Mouse (Mus musculus): ENCODE measurements around the gene Neu2. TPM values are rescaled to one million over a fixed set of nuclear protein-coding genes. Genes with fewer than 3 reads are reported as not detected.

The Neu2 gene
- total RNA-seq, 2 experiments from 2014 or later: 2.3 to 2.4 TPM

- intact Hi-C loops (cut with DNase I): loop anchor here (5.0 kb wide), 1 partner anchor 140 kb away; no protein-coding TSS in a partner anchor
- DNase-seq (ENCODE audit: extremely low spot score in 1 of 2, low spot score in 2 of 2): no peak
Measured at GRCm38 (mm10) chr1:87527191-87527590, 17.5 kb downstream of the Neu2 start.

GRCm38 (mm10) chr1:87532346-87532745, 22.7 kb downstream of the Neu2 start:
- intact Hi-C loops (cut with DNase I): no loop called here
- DNase-seq (ENCODE audit: extremely low spot score in 1 of 2, low spot score in 2 of 2): no peak

- intact Hi-C loops (cut with DNase I): no loop called here
- DNase-seq (ENCODE audit: extremely low spot score in 1 of 2, low spot score in 2 of 2): no peak
Measured at GRCm38 (mm10) chr1:87534118-87534517, 24.4 kb downstream of the Neu2 start.

- no peak for DNase-seq (ENCODE audit: extremely low spot score in 1 of 2, low spot score in 2 of 2)
- intact Hi-C loops (cut with DNase I): no loop called here
Measured at GRCm38 (mm10) chr1:87537008-87537407, 27.3 kb downstream of the Neu2 start.

GRCm38 (mm10) chr1:87541614-87542013, 31.9 kb downstream of the Neu2 start:
- intact Hi-C loops (cut with DNase I): no loop called here
- peak; percentile 34 to 44 for DNase-seq (ENCODE audit: extremely low spot score in 1 of 2, low spot score in 2 of 2)

- no peak for DNase-seq (ENCODE audit: extremely low spot score in 1 of 2, low spot score in 2 of 2)
- intact Hi-C loops (cut with DNase I): no loop called here
Measured at GRCm38 (mm10) chr1:87551008-87551407, 41.3 kb downstream of the Neu2 start.

- DNase-seq (ENCODE audit: extremely low spot score in 1 of 2, low spot score in 2 of 2): no peak
- intact Hi-C loops (cut with DNase I): no loop called here
Measured at GRCm38 (mm10) chr1:87553586-87553985, 43.9 kb downstream of the Neu2 start.

- no peak for DNase-seq (ENCODE audit: extremely low spot score in 1 of 2, low spot score in 2 of 2)
- intact Hi-C loops (cut with DNase I): no loop called here
Measured at GRCm38 (mm10) chr1:87562967-87563366, 53.3 kb downstream of the Neu2 start.

- intact Hi-C loops (cut with DNase I): no loop called here
Measured at GRCm38 (mm10) chr1:87565760-87566159, 56.1 kb downstream of the Neu2 start.

GRCm38 (mm10) chr1:87568398-87568797, 58.7 kb downstream of the Neu2 start:
- intact Hi-C loops (cut with DNase I): no loop called here
- DNase-seq (ENCODE audit: extremely low spot score in 1 of 2, low spot score in 2 of 2): no peak

More at GRCm38 (mm10) chr1:87565760-87566159, 56.1 kb downstream of the Neu2 start:
- no peak for DNase-seq (ENCODE audit: extremely low spot score in 1 of 2, low spot score in 2 of 2)

GRCm38 (mm10) chr1:87573261-87573660, 63.6 kb downstream of the Neu2 start:
- intact Hi-C loops (cut with DNase I): no loop called here
- no peak for DNase-seq (ENCODE audit: extremely low spot score in 1 of 2, low spot score in 2 of 2)

- DNase-seq (ENCODE audit: extremely low spot score in 1 of 2, low spot score in 2 of 2): no peak
- intact Hi-C loops (cut with DNase I): no loop called here
Measured at GRCm38 (mm10) chr1:87573800-87574215, 64.1 kb downstream of the Neu2 start, which contains the start of gene Ngef. Gene Ngef, minus strand, starts transcription at chr1:87573870.

- no peak for DNase-seq (ENCODE audit: extremely low spot score in 1 of 2, low spot score in 2 of 2)
- intact Hi-C loops (cut with DNase I): no loop called here
Measured at GRCm38 (mm10) chr1:87574353-87574752, 64.7 kb downstream of the Neu2 start.

- intact Hi-C loops (cut with DNase I): no loop called here
- DNase-seq (ENCODE audit: extremely low spot score in 1 of 2, low spot score in 2 of 2): peak in 1 of 2 experiments; percentile 68
Measured at GRCm38 (mm10) chr1:87574785-87575184, 65.1 kb downstream of the Neu2 start.

GRCm38 (mm10) chr1:87578965-87579364, 69.3 kb downstream of the Neu2 start:
- DNase-seq (ENCODE audit: extremely low spot score in 1 of 2, low spot score in 2 of 2): no peak
- intact Hi-C loops (cut with DNase I): no loop called here

- intact Hi-C loops (cut with DNase I): no loop called here
- DNase-seq (ENCODE audit: extremely low spot score in 1 of 2, low spot score in 2 of 2): peak in 1 of 2 experiments; percentile 30
Measured at GRCm38 (mm10) chr1:87580824-87581223, 71.1 kb downstream of the Neu2 start.

GRCm38 (mm10) chr1:87589162-87589561, 79.5 kb downstream of the Neu2 start:
- DNase-seq (ENCODE audit: extremely low spot score in 1 of 2, low spot score in 2 of 2): no peak

GRCm38 (mm10) chr1:87589980-87590379, 80.3 kb downstream of the Neu2 start:
- intact Hi-C loops (cut with DNase I): no loop called here
- DNase-seq (ENCODE audit: extremely low spot score in 1 of 2, low spot score in 2 of 2): no peak

More at GRCm38 (mm10) chr1:87589162-87589561, 79.5 kb downstream of the Neu2 start:
- intact Hi-C loops (cut with DNase I): no loop called here

GRCm38 (mm10) chr1:87594261-87594660, 84.6 kb downstream of the Neu2 start:
- no peak for DNase-seq (ENCODE audit: extremely low spot score in 1 of 2, low spot score in 2 of 2)
- intact Hi-C loops (cut with DNase I): no loop called here

- DNase-seq (ENCODE audit: extremely low spot score in 1 of 2, low spot score in 2 of 2): no peak
- intact Hi-C loops (cut with DNase I): no loop called here
Measured at GRCm38 (mm10) chr1:87594671-87595070, 85.0 kb downstream of the Neu2 start.

- intact Hi-C loops (cut with DNase I): no loop called here
- DNase-seq (ENCODE audit: extremely low spot score in 1 of 2, low spot score in 2 of 2): no peak
Measured at GRCm38 (mm10) chr1:87600533-87600932, 90.8 kb downstream of the Neu2 start.

Measured in left cerebral cortex, postnatal 10 days (tissue).